Mouse (Mus musculus): ENCODE data around the gene Tm9sf4.

DNA sequence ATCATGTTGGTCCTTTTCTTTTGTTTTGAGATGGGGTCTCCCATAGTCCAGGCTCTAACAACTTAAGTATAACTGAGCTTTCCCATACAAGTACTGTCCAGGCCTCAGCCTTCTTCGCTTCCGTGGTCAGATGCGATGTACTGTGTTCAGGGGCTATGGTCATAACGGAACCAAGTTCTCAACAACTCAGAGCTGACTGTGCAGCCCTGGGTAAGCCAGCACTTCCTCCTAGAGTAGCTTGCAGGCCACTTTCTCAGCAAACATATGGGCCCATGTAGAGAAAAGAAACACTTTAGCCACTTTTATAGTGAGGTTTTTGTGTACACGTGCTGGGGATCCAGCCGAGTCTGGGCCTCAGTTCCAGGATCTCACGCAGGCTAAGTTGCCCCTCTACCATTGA lies 38.4 kb upstream of the Tm9sf4 start:
- no peak for TF ChIP-seq CTCF (IDR thresholded peaks at IDR 0.05)
- TF ChIP-seq POLR2A (IDR thresholded peaks at IDR 0.05; ENCODE audit: insufficient read depth, low read depth, low read length): no peak
